Mouse (Mus musculus) small intestine, adult 2 months (tissue): Measurements from ENCODE around the gene Cckbr. TPM values are rescaled to one million over a fixed set of nuclear protein-coding genes. Genes with fewer than 3 reads are reported as not detected.
"Not testable (repeated sequence)": the region's sequence is repeated elsewhere in the genome, so short reads cannot be mapped to it uniquely, and the experiment has no call there.

Source experiments
- H3K27ac ChIP-seq: fragments of 200-500 bp; 2 replicates; pipeline ENCODE4 v1.5.1; 2012; ENCODE audit warnings: low read depth, low read length, control low read depth, inconsistent platforms; ENCODE audit not compliant: insufficient read depth
- H3K27me3 ChIP-seq: fragments of 200-500 bp; 2 replicates; pipeline ENCODE4 v1.6.1; 2012; ENCODE audit warnings: mild to moderate bottlenecking, moderate library complexity, low read length, inconsistent platforms; ENCODE audit not compliant: control insufficient read depth, insufficient read depth
- H3K36me3 ChIP-seq: fragments of 200-500 bp; 2 replicates; pipeline ENCODE4 v1.6.1; 2012; ENCODE audit warnings: mild to moderate bottlenecking, low read length, control low read depth, inconsistent platforms; ENCODE audit not compliant: control insufficient read depth, insufficient read depth
- H3K4me1 ChIP-seq: fragments of 200-500 bp; 2 replicates; pipeline ENCODE4 v1.6.1; 2012; ENCODE audit warnings: low read length, inconsistent platforms, mixed read lengths; ENCODE audit not compliant: control insufficient read depth, insufficient read depth, insufficient read length
- H3K4me3 ChIP-seq: fragments of 200-500 bp; 2 replicates; pipeline ENCODE4 v1.5.1; 2012; ENCODE audit warnings: low read depth, mild to moderate bottlenecking, control low read depth, inconsistent platforms, low read length, moderate library complexity
- CTCF ChIP-seq: fragments of 200-500 bp; IDR thresholded peaks from 2 replicates; pipeline ENCODE4 v1.5.1; 2012; ENCODE audit warnings: low read depth, mild to moderate bottlenecking, control low read depth, inconsistent platforms, low read length, moderate library complexity, mixed read lengths; ENCODE audit not compliant: insufficient replicate concordance, insufficient read length; ENCODE audit errors: extremely low read depth
- POLR2A ChIP-seq: fragments of 200-500 bp; IDR thresholded peaks from 2 replicates; pipeline ENCODE4 v1.6.1; 2012; ENCODE audit warnings: low read depth, mild to moderate bottlenecking, control low read depth, inconsistent platforms, low read length, moderate library complexity
- WGBS: fragments of 180-500 bp; shearing (Covaris S2); methylation state at CpG from one replicate; pipeline ENCODE4 v1.1.7; 2018; 5-methylcytosine and 5-hydroxymethylcytosine counted together
- polyA plus RNA-seq: library from polyadenylated mRNA; depleted of rRNA; stranded (reverse); fragments of >200 nt; gene quantifications from 2 replicates; pipeline ENCODE4 v1.2.3, GENCODE M21; 2012

Gene Cckbr
- polyA plus RNA-seq, 1 experiment, result 0.04 TPM

GRCm38 (mm10) chr7:105437979-105438772 is 12.6 kb downstream of the Cckbr start:
- Histone ChIP-seq H3K4me1 (no peaks in the 10 kb centered on the region), H3K36me3 (no peaks in the 10 kb centered on the region), H3K27ac (no peak overlapping the region), H3K27me3 (no peaks in the 10 kb centered on the region), H3K4me3 (no peak overlapping the region)
- 73% methylated on average over 7 of the region's 7 CpGs for WGBS
- no peak for TF ChIP-seq CTCF
- TF ChIP-seq POLR2A, result no peak

- Histone ChIP-seq H3K27ac (no peak overlapping the region), H3K36me3 (no peaks in the 10 kb centered on the region), H3K27me3 (no peaks in the 10 kb centered on the region), H3K4me3 (no peak overlapping the region), H3K4me1 (no peaks in the 10 kb centered on the region)
- WGBS, result 30% methylated on average over 4 of the region's 4 CpGs
- TF ChIP-seq CTCF (no peak), POLR2A (no peak)
Observed at GRCm38 (mm10) chr7:105441426-105441825, 15.9 kb downstream of the Cckbr start.

GRCm38 (mm10) chr7:105445076-105445475 is 19.5 kb downstream of the Cckbr start:
- Histone ChIP-seq H3K4me3 (no peak overlapping the region), H3K36me3 (no peaks in the 10 kb centered on the region), H3K27ac (no peak overlapping the region), H3K27me3 (no peaks in the 10 kb centered on the region), H3K4me1 (no peaks in the 10 kb centered on the region)
- TF ChIP-seq POLR2A (no peak), CTCF (no peak)
- 63% methylated on average over 3 of the region's 3 CpGs for WGBS

- H3K4me3 ChIP-seq, H3K27me3 ChIP-seq, H3K4me1 ChIP-seq, H3K36me3 ChIP-seq, H3K27ac ChIP-seq: not testable (repeated sequence)
- 83% methylated on average over 4 of the region's 4 CpGs for WGBS
Observed at GRCm38 (mm10) chr7:105453345-105453744, 27.8 kb downstream of the Cckbr start.

- H3K27ac ChIP-seq, result no peak overlapping the region
- H3K36me3 ChIP-seq, result no peaks in the 10 kb centered on the region
- H3K27me3 ChIP-seq, result no peaks in the 10 kb centered on the region
- H3K4me1 ChIP-seq, result no peaks in the 10 kb centered on the region
- no peak overlapping the region for H3K4me3 ChIP-seq
- TF ChIP-seq CTCF (no peak), POLR2A (no peak)
Observed at GRCm38 (mm10) chr7:105458546-105458945, 33.0 kb downstream of the Cckbr start.

- H3K27ac ChIP-seq, H3K27me3 ChIP-seq, H3K4me1 ChIP-seq, H3K4me3 ChIP-seq, H3K36me3 ChIP-seq: not testable (repeated sequence)
- WGBS, result 81% methylated on average over 5 of the region's 5 CpGs
Observed at GRCm38 (mm10) chr7:105465505-105465904, 40.0 kb downstream of the Cckbr start.

- TF ChIP-seq CTCF, result no peak
- TF ChIP-seq POLR2A, result no peak
- H3K27me3 ChIP-seq, result no peaks in the 10 kb centered on the region
- 20% methylated on average over 1 of the region's 1 CpGs for WGBS
Observed at GRCm38 (mm10) chr7:105472607-105473006, 47.1 kb downstream of the Cckbr start.

GRCm38 (mm10) chr7:105474771-105475315 is 49.3 kb downstream of the Cckbr start:
- WGBS, result 52% methylated on average over 4 of the region's 4 CpGs

More at GRCm38 (mm10) chr7:105472607-105473006, 47.1 kb downstream of the Cckbr start:
- Histone ChIP-seq H3K4me3 (no peak overlapping the region), H3K27ac (no peak overlapping the region), H3K36me3 (no peaks in the 10 kb centered on the region), H3K4me1 (no peaks in the 10 kb centered on the region)

More at GRCm38 (mm10) chr7:105474771-105475315, 49.3 kb downstream of the Cckbr start:
- H3K27ac ChIP-seq, result no peak overlapping the region
- no peaks in the 10 kb centered on the region for H3K4me1 ChIP-seq
- H3K27me3 ChIP-seq, result no peaks in the 10 kb centered on the region
- TF ChIP-seq POLR2A, result no peak
- no peak for TF ChIP-seq CTCF
- H3K36me3 ChIP-seq, result no peaks in the 10 kb centered on the region
- H3K4me3 ChIP-seq, result no peak overlapping the region
